Mouse (Mus musculus) regulatory T cell (primary cell): ENCODE measurements around the gene Lsm10.

Experiments
- in situ Hi-C: fragments of 300-600 bp; cut with MboI, MseI; formaldehyde crosslinking; loops from one replicate; pipeline ENCODE4 v1.15.1; 2025; ENCODE audit warnings: high pct_unique_total_duplicates

Gene Lsm10

GRCm38 (mm10) chr4:126091873-126092272, 4.5 kb upstream of the Lsm10 start:
- in situ Hi-C loops = loop anchor here (25.0 kb wide), 1 partner anchor 1380 kb away; the partner anchor contains the start of genes Fhl3 and Sf3a3

GRCm38 (mm10) chr4:126095622-126096430, 597 bp upstream of the Lsm10 start:
- in situ Hi-C loops = loop anchor here (25.0 kb wide), 1 partner anchor 1384 kb away; the partner anchor contains the start of genes Fhl3 and Sf3a3

GRCm38 (mm10) chr4:126097711-126098253, 1.4 kb downstream of the Lsm10 start:
- in situ Hi-C loops = loop anchor here (25.0 kb wide), 1 partner anchor 1385 kb away; the partner anchor contains the start of genes Fhl3 and Sf3a3

- in situ Hi-C loops = loop anchor here (25.0 kb wide), 1 partner anchor 1387 kb away; the partner anchor contains the start of genes Fhl3 and Sf3a3
Measured at GRCm38 (mm10) chr4:126099365-126099764, 2.9 kb downstream of the Lsm10 start.

- in situ Hi-C loops = no loop called here
Measured at GRCm38 (mm10) chr4:126100764-126101163, 4.3 kb downstream of the Lsm10 start.

DNA sequence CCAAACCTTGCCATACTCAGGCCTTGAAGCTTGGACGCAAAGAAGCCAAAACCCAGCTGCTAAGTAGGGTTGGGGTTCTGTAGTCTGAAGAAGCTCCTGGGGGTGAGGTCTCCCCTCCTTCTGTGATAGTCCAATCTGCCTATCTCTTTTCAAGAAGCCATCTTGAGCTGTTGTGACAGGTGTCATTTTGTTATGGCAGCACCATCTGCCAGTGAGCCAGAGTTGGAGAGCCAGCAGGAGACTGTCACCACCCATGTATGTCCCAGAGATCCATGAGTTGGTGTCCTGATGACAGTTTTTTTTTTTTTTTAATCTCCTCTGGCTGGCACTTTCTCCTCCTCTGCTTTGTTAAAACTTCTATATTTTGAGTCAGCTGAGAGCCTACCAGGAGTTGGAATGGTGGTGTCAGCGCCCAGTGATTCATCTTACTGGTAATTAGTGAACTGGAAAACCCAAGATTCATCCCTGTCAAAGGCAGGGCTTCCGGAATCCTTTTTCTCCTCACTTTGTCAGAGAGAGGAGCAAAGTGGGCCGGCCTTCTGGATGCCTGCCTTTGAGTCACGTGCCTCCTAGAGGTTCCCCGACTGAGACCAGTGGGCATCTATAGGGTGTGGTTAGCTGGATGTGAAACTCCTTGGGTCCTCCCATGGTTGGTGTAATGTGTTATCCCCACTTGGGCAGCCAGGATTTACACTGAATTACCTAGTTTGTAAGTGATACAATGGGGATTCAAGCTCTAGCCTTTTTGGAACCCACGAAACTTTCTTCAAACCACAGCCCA, 5.8 kb downstream of the Lsm10 start:
- in situ Hi-C loops = no loop called here

DNA sequence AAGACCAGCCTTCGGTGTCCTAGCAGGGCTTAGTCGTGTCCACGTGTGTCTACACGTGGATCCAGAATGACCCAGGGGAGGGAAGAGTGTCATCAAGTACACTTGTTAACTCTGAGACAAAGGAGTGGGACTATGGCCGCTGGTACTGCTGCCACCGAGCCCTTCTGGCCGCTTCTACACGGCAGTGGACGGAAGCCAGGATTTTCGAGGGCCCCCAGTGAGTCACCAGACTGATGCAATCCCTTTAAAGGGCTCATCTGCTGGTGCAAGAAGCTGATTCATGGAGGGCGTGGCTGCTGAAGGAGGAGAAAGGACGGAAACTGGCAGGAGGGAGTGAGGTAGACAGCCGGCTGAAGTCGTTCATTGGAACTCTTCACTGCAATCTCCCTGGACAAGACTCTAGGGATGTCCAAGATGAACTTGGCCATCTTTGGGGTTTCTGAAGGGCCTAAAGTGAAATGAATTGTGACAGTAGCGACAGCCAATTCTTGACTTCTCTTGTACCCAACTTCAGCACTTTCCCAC, 6.7 kb downstream of the Lsm10 start:
- in situ Hi-C loops = no loop called here

DNA sequence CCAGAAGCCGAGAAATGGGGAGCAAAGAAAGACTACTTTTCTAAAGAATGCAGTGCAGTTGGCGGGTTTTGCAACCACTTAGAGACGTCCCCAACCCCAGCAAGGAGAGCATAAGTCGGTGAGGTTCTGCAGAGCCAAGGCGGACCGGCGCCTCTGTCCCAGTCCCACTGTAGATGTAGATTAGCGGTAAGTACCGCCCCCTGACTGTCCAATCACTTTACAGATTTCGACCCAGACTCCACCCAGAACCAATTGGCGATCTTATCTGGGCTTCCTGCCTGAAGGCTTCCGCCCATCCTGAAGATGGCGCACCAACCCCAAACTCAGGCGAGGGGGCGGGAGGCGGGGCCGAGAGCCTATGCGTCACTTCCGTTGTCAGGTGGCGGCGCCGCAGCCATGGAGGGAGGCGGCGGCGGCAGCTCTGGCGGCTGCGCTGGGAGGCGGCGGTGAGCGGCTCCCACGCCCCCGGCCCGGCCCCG, 7.2 kb downstream of the Lsm10 start, which contains the start of gene Stk40:
Stk40 (plus strand) TSS at position 368 of the 479 bp plus-strand sequence.
- in situ Hi-C loops = no loop called here

- in situ Hi-C loops = no loop called here
Measured at GRCm38 (mm10) chr4:126104261-126105075, 8.0 kb downstream of the Lsm10 start.

DNA sequence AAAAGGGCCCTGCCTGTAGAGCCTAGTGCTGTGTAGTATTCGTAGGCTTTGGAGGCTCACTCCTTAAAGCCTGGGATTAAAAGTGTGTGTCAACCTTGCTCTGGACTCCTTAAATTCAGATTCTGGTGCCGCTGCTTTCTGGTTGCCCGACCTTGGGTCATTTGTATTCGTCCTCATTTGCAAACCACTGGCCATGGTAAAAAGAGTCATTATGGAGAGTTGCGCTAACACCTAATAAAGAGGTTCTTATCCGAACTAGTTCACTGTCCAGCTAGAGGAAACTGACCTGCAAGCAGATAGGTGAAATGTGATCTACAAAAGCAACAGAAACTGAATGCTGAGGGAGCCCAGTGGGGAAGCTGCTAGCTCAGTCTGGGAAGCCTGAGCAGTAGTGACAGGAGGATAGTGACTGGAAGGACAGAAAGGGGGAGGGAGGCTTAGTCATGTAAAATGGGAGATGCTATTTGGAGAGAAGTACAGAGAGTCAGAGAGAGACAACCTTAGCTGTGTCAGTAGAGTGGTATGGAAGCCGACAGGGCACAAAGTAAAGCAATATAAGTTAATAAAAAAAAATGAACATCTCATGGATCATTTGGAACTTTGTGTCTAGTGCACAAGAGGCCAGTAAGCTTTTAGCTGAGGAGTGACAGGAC, 8.8 kb downstream of the Lsm10 start:
- in situ Hi-C loops = no loop called here

DNA sequence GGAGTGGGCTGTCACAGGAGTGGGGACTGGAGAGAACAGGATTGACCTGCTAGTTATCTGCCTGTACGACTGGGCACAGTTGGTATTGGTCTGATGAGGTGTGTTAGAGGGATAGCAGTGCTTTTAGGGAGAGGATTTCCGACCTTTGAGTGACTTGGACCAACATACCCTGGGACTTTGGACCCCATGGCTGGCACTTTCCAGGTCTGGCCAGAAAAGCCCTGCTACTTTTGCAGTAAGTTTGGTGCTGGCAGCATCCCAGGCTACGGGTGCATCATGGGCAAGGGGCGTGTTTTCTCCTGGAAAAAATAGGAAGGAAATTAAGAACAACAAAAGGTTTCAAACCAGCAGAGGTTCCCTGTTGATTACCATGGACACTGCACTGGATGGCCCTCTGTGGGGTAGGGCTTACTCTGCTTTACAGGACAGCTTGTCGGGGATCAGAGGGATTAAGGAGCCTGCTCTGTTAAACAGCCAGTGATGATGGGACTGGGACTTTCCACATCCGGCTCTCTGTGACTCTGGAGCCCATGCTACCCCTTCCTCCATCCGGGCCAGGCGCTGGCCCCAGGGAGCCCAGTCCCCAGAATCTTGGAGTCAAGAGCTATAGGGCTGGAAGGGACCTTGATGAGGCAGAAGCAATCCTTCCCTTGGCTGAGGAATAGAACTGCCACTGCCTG, 11.8 kb downstream of the Lsm10 start:
- in situ Hi-C loops = no loop called here

DNA sequence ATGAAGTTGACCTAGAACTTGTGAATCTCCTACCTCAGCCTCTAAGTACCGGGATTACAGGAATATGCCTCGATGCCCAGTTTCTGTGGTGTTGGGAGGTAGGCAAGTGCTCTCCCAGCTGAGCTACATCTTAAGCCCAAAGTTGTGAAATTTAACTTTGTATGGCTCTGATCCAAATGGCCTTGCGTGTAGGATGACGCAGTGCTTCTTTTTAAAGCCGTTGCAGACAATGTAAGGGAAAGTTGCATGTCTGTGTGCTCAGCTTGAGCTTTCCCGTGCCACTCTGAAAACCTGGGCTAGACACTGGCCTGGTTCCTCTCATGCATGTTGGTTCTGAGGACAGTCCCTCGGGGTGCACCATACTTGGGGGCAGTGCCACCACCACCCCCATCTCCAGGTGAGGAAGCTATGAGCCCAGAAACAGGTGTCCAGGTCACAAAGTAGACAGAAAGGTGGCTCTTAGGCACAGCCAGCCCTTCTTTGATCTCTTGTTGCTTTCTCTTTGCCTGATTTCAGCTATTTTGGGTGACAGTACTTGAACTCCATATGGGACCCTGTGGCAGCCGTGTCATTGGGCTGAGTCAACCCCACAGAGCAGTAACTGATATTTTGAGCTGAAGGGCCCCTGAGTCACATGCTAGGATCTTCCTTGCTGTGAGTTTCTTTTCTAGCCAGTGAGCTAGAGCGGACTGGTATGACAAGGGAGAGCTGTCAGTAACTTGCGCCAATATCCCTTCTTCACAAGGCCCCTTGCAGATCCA, 13.4 kb downstream of the Lsm10 start:
- in situ Hi-C loops = loop anchor here (10.0 kb wide), 1 partner anchor 775 kb away; no protein-coding TSS in a partner anchor

DNA sequence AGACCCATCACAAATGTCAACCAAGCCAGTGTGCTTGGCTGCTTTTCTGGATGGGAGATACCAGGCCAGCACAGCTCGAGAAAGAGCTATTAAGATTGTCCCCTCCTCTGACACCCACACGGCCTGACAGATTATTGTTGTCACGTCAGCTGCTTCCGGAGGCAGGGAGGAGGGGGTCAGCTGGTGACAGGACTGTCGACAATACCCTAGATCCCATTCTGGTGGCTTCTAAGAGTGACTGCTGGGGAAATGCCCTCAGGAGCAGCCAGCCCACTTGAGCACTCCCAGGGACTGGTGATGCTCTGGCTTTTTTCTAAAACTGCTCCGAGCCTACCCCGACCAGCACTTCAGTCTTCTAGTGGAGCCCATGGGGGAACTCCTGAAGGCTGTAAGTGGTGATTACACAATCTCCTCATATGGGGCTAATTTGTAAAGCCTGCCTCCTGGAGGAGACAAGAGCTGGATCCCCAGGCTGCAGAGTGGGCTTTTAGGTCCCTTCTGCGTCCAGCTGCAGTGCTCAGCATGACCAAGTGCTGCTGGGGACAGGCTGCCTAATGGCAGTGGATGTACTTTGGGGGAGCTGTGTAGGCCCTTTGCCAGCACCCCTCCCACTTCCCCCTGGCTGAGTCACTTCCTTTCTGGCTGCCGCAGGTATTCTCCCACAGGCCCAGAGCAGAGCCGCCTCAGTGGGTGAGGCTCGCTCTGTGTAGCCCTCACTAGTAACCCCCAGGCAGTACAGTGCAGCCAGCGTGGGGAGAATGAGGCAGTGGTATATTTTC, 14.1 kb downstream of the Lsm10 start:
- in situ Hi-C loops = loop anchor here (10.0 kb wide), 1 partner anchor 774 kb away; no protein-coding TSS in a partner anchor

DNA sequence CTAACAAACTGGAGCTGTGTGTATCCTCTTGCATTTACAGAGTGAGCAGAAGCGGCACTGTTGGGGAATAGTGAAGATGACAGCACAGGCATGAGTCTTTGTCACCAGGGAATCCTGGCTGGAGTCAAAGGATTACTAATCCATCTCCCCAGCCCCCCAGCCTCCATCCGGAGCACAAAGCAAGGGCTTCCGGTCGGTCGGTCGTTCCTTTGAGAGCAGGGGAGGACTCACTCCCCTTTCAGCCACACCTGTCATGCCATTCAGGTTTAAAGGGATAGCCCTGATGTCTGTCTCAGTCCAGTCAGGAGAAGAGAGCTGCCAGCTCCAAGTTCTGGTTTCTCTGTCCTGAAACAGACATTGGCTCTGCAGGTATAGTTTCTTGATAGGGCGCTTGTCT, 14.7 kb downstream of the Lsm10 start:
- in situ Hi-C loops = loop anchor here (10.0 kb wide), 1 partner anchor 774 kb away; no protein-coding TSS in a partner anchor

- in situ Hi-C loops = loop anchor here (10.0 kb wide), 1 partner anchor 772 kb away; no protein-coding TSS in a partner anchor
Measured at GRCm38 (mm10) chr4:126113243-126113642, 16.8 kb downstream of the Lsm10 start.

- in situ Hi-C loops = loop anchor here (10.0 kb wide), 1 partner anchor 771 kb away; no protein-coding TSS in a partner anchor
Measured at GRCm38 (mm10) chr4:126113943-126114342, 17.5 kb downstream of the Lsm10 start.

DNA sequence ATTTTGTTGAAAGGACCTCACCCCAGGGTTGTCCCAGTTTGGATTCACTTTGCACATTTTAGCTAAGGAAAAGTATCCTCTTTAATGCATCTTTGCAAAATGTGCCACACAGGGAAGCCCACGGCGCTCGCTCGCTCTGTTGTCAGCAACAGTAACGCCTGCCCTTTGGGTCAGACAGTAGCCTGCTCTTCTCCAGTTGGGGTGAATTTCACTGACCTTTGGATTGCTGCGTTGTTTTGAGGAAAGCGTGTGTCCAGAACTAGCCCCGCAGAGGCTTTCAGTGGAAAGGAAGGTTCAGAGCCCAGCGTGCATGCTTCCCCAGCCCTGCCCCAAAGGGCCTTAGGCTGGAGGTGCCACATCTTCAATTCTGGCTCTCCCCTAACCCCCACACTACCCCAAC, 19.0 kb downstream of the Lsm10 start:
- in situ Hi-C loops = loop anchor here (10.0 kb wide), 1 partner anchor 769 kb away; no protein-coding TSS in a partner anchor
